Mouse (Mus musculus): ENCODE measurements at regions not wholly inside any gene's neighbourhood (a gene's known extent, or its start where the extent isn't known, plus 50 kb on each side); places are given as distances from the start of the nearest gene placed in this dataset.

DNA sequence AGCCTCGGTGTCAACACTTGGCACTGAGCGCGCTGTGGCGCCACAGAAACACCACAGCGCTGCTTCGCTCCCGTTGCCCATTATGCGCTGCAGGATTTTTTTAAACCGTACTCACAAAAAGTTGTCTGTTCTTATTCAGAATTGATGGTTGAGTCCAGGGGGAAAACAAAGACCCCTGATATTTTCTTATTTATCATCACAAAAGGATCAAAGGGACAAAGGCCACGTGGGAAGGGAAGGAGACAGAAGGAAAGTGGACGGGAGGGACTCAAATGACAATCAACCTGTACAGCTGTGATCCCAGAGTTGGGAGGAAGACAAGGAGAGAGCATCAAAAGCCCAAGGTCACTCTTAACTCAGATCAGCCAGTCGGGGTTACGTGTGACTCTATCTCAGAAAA is 100.4 kb downstream of the Ddx11 start:
- no peaks in the 10 kb centered on the region; the same call in 1 of the 2 replicates for H3K27me3 ChIP-seq (replicated peaks; ENCODE audit: control insufficient read depth, insufficient read depth, low read length)
- H3K4me2 ChIP-seq, result no peak overlapping the region
- ATAC-seq (replicated peaks; ENCODE audit: low FRiP score) (no peak), DNase-seq (ENCODE audit: low spot score) (no peak)
- WGBS, result 88% methylated on average over 13 of the region's 13 CpGs
- no peak overlapping the region for H3K9ac ChIP-seq (ENCODE audit: low read depth, low read length)
- H3K4me3 ChIP-seq (ENCODE audit: low read depth, low read length), result no peak overlapping the region
- H3K4me1 ChIP-seq (replicated peaks; ENCODE audit: control insufficient read depth, insufficient read depth, low read length), result no peaks in the 10 kb centered on the region
- H3K27ac ChIP-seq (ENCODE audit: low read depth, low read length), result no peak overlapping the region
- H3K9me3 ChIP-seq (ENCODE audit: control insufficient read depth, low read length), result no peaks in the 10 kb centered on the region
- H3K36me3 ChIP-seq (ENCODE audit: control insufficient read depth, insufficient read depth, low read length), result no peaks in the 10 kb centered on the region

DNA sequence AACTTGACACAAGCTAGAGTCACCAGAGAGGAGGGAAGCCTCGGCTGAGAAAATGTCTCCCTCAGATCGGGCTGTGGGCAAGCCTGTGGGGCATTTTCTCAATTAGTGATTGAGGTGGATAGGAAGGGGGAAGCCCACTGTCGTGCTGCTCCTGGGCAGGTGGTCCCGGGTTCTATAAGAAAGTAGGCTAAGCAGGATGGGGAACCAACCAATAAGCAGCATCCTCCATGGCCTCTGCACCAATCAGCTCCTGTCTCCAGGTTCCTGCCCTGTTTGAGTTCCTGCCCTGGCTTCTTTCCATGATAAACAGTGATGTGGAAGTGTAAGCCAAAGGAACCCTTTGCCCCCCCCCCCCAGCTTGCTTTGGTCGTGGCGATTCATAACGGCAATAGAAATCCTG is 100.9 kb downstream of the Ddx11 start:
- no peaks in the 10 kb centered on the region for H3K9me3 ChIP-seq (ENCODE audit: control insufficient read depth, low read length)
- H3K27ac ChIP-seq (ENCODE audit: low read depth, low read length), result no peak overlapping the region
- H3K4me2 ChIP-seq, result no peak overlapping the region
- ATAC-seq (replicated peaks; ENCODE audit: low FRiP score) (no peak), DNase-seq (ENCODE audit: low spot score) (no peak)
- no peaks in the 10 kb centered on the region; the same call in 1 of the 2 replicates for H3K27me3 ChIP-seq (replicated peaks; ENCODE audit: control insufficient read depth, insufficient read depth, low read length)
- no peaks in the 10 kb centered on the region for H3K4me1 ChIP-seq (replicated peaks; ENCODE audit: control insufficient read depth, insufficient read depth, low read length)
- H3K36me3 ChIP-seq (ENCODE audit: control insufficient read depth, insufficient read depth, low read length), result no peaks in the 10 kb centered on the region
- no peak overlapping the region for H3K4me3 ChIP-seq (ENCODE audit: low read depth, low read length)
- WGBS, result 60% methylated on average over 7 of the region's 7 CpGs
- H3K9ac ChIP-seq (ENCODE audit: low read depth, low read length), result no peak overlapping the region

DNA sequence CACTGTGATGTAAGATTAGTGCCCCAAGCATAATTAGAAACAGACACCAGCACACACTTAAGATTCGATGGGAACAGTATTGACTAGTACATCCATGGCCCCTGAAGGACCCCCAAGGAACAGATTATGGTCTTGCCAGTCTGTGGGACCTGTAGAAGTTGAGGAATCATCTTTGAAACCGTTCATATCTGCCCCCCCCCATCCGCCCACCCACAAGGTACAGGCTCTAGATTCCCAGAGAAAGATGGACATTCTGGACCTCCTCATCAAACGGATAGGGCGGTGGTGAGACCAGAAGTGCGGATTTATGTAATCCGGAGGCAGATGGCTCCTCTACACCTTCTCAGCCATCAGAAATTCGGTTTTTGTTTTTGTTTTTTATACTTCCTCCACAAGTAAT is 109.1 kb downstream of the Ddx11 start:
- Histone ChIP-seq H3K4me1 (replicated peaks; ENCODE audit: control insufficient read depth, insufficient read depth, low read length) (no peaks in the 10 kb centered on the region), H3K4me3 (ENCODE audit: low read depth, low read length) (no peak overlapping the region), H3K36me3 (ENCODE audit: control insufficient read depth, insufficient read depth, low read length) (no peaks in the 10 kb centered on the region), H3K9me3 (ENCODE audit: control insufficient read depth, low read length) (no peaks in the 10 kb centered on the region), H3K27me3 (replicated peaks; ENCODE audit: control insufficient read depth, insufficient read depth, low read length) (no peaks in the 10 kb centered on the region; the same call in 1 of the 2 replicates), H3K9ac (ENCODE audit: low read depth, low read length) (no peak overlapping the region), H3K4me2 (no peak overlapping the region), H3K27ac (ENCODE audit: low read depth, low read length) (no peak overlapping the region)
- no peak for ATAC-seq (replicated peaks; ENCODE audit: low FRiP score)
- DNase-seq (ENCODE audit: low spot score), result no peak
- WGBS, result 77% methylated on average over 8 of the region's 8 CpGs

DNA sequence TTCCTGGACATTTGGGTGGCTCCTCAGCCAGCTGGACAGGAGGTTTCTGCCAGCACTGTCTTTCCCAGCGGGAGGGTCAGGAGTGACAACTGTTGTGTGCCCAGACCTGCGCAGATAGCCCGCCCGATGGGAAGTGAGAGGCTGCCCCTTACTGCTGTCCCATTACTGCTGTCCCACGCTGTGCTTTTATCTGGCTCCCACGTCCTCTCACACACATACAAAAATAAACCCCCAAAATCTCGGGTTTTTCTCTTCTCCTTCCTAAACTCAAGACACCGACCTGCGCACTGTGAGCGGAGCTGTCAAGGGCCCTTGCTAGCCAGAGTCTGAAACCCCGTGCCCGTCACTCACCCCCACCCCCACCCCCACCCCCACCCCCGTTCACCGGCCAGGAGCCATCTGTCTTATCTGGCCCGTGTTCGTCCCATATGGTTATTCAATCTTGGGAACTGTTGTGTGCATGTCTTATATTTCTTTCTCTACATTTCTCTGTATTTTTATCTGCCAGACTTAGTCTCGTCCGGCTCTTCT is 109.6 kb downstream of the Ddx11 start:
- Histone ChIP-seq H3K9ac (ENCODE audit: low read depth, low read length) (no peak overlapping the region), H3K27ac (ENCODE audit: low read depth, low read length) (no peak overlapping the region), H3K27me3 (replicated peaks; ENCODE audit: control insufficient read depth, insufficient read depth, low read length) (no peaks in the 10 kb centered on the region; the same call in 1 of the 2 replicates), H3K4me3 (ENCODE audit: low read depth, low read length) (no peak overlapping the region), H3K9me3 (ENCODE audit: control insufficient read depth, low read length) (no peaks in the 10 kb centered on the region), H3K4me2 (no peak overlapping the region), H3K4me1 (replicated peaks; ENCODE audit: control insufficient read depth, insufficient read depth, low read length) (no peaks in the 10 kb centered on the region), H3K36me3 (ENCODE audit: control insufficient read depth, insufficient read depth, low read length) (no peaks in the 10 kb centered on the region)
- ATAC-seq (replicated peaks; ENCODE audit: low FRiP score) (no peak), DNase-seq (ENCODE audit: low spot score) (no peak)
- 54% methylated on average over 18 of the region's 18 CpGs for WGBS

DNA sequence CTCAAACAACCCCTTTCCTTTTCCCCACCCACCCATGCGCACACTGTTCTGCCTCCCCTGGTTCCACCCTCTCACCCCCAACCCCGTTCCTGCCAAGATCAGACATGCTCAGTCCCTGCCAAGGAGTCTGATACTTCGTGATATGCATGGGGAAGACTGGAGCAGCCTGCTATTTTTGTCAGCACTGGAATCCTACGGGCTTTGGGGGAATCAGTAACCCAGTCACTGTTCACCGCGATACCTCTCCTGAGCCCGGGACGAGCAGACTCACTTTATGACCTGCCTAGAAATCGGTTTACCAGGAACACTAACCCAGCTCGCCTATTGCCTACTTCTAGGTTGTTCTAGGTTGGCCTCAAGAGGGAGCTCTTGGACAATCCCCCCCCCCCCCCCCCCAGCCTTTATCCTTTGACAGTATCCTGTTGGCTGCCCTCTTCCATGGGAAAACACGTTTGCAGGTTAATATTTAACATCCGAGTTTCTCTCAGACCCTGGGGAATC is 110.2 kb downstream of the Ddx11 start:
- no peak for ATAC-seq (replicated peaks; ENCODE audit: low FRiP score)
- Histone ChIP-seq H3K36me3 (ENCODE audit: control insufficient read depth, insufficient read depth, low read length) (no peaks in the 10 kb centered on the region), H3K4me1 (replicated peaks; ENCODE audit: control insufficient read depth, insufficient read depth, low read length) (no peaks in the 10 kb centered on the region), H3K27me3 (replicated peaks; ENCODE audit: control insufficient read depth, insufficient read depth, low read length) (no peaks in the 10 kb centered on the region; the same call in 1 of the 2 replicates), H3K4me3 (ENCODE audit: low read depth, low read length) (no peak overlapping the region), H3K9ac (ENCODE audit: low read depth, low read length) (no peak overlapping the region), H3K27ac (ENCODE audit: low read depth, low read length) (no peak overlapping the region), H3K4me2 (no peak overlapping the region), H3K9me3 (ENCODE audit: control insufficient read depth, low read length) (no peaks in the 10 kb centered on the region)
- DNase-seq (ENCODE audit: low spot score), result no peak
- 39% methylated on average over 12 of the region's 12 CpGs for WGBS

DNA sequence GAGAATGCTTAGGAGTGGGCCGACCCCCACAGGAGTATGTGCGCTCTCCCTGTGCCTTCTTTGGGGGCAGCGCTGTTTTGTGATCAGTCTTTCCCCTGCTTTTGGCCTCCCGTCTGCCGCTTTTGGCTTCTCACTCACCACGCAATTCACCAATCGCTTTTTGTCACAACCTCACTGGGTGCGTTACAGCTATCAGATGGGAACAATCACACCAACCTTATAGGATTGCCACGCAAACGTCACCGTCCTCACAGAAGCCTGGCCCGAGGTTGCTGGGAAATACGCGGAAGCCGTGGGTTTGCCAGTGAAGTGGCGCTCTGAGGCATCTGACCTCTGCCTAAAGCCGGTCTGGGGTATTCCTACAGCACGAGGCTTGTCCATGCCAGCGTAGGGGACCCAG is 111.1 kb downstream of the Ddx11 start:
- H3K27me3 ChIP-seq (replicated peaks; ENCODE audit: control insufficient read depth, insufficient read depth, low read length), result no peaks in the 10 kb centered on the region; the same call in 1 of the 2 replicates
- H3K9ac ChIP-seq (ENCODE audit: low read depth, low read length), result no peak overlapping the region
- DNase-seq (ENCODE audit: low spot score), result no peak
- no peaks in the 10 kb centered on the region for H3K36me3 ChIP-seq (ENCODE audit: control insufficient read depth, insufficient read depth, low read length)
- H3K27ac ChIP-seq (ENCODE audit: low read depth, low read length), result no peak overlapping the region
- H3K4me3 ChIP-seq (ENCODE audit: low read depth, low read length), result no peak overlapping the region
- 70% methylated on average over 19 of the region's 19 CpGs for WGBS
- no peak overlapping the region for H3K4me2 ChIP-seq
- no peaks in the 10 kb centered on the region for H3K4me1 ChIP-seq (replicated peaks; ENCODE audit: control insufficient read depth, insufficient read depth, low read length)
- no peak for ATAC-seq (replicated peaks; ENCODE audit: low FRiP score)
- H3K9me3 ChIP-seq (ENCODE audit: control insufficient read depth, low read length), result no peaks in the 10 kb centered on the region

DNA sequence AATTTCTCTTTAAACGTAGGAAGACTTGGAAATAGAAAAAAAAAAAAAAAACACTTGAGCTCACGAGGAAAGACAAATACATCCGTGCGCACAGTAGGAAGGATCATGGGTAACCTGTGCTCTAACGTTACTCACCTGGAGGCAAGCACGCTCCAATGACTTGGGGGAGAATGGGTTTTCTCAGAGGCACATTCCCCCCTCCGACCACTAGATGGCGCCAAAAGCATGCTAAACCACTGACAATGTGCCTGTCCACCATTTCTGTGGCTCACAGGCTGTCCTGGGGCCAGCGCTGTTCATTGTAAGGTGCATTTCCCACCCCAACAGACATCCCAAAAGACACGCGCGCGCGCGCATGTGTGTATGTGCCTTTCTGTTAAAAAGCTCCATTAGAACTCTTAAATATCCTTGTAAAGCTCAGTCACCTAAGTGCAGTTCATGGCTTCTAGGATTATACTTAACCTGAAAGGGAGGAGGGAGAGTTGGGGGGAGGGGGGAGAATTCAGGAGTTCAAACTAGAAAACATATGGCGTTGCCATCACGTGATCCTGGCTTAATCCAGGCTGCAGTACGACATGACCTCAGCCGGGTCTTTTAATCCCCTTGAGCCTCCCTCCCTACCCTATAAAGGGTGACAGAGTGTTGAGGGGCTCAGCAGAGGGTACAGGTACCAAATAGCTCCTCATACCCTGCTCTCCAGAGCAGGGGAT is 111.9 kb downstream of the Ddx11 start:
- H3K9me3 ChIP-seq (ENCODE audit: control insufficient read depth, low read length), result no peaks in the 10 kb centered on the region
- peak; percentile 34; the same call in 1 of the 2 replicates for ATAC-seq (replicated peaks; ENCODE audit: low FRiP score)
- no peak overlapping the region for H3K4me3 ChIP-seq (ENCODE audit: low read depth, low read length)
- no peaks in the 10 kb centered on the region for H3K4me1 ChIP-seq (replicated peaks; ENCODE audit: control insufficient read depth, insufficient read depth, low read length)
- H3K9ac ChIP-seq (ENCODE audit: low read depth, low read length), result no peak overlapping the region
- H3K36me3 ChIP-seq (ENCODE audit: control insufficient read depth, insufficient read depth, low read length), result no peaks in the 10 kb centered on the region
- peak; percentile 78 for DNase-seq (ENCODE audit: low spot score)
- H3K4me2 ChIP-seq, result no peak overlapping the region
- H3K27me3 ChIP-seq (replicated peaks; ENCODE audit: control insufficient read depth, insufficient read depth, low read length), result no peaks in the 10 kb centered on the region; the same call in 1 of the 2 replicates
- H3K27ac ChIP-seq (ENCODE audit: low read depth, low read length), result no peak overlapping the region
- 8% methylated on average over 19 of the region's 19 CpGs for WGBS

DNA sequence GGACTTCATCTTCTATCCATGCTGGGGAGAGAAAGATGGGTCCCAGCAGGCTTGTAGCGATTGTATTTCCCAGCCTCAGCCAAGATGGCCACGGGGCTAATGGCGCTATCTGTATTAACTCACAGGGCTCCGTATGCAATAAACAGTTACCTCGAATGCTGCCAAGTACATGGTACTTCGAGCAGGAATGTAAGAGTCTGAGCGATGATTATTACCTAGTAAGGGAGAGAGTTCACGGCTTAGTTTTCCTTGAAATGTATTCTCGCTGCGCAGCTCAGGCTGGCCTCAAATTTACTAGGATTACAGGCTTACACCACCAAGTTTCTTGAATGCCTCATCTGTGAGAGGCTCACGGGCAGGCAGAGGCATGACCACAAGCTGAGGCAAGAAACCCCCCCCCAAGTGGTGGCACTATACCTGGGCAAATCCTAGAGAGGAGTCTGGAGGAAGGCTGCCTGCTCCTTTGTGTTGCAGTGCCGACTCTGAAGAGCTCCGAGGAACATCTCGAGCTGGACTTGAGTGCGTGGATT is 112.6 kb downstream of the Ddx11 start:
- Histone ChIP-seq H3K9me3 (ENCODE audit: control insufficient read depth, low read length) (no peaks in the 10 kb centered on the region), H3K4me3 (ENCODE audit: low read depth, low read length) (no peak overlapping the region), H3K9ac (ENCODE audit: low read depth, low read length) (no peak overlapping the region), H3K27me3 (replicated peaks; ENCODE audit: control insufficient read depth, insufficient read depth, low read length) (no peaks in the 10 kb centered on the region; the same call in 1 of the 2 replicates), H3K4me2 (no peak overlapping the region), H3K27ac (ENCODE audit: low read depth, low read length) (no peak overlapping the region), H3K4me1 (replicated peaks; ENCODE audit: control insufficient read depth, insufficient read depth, low read length) (no peaks in the 10 kb centered on the region), H3K36me3 (ENCODE audit: control insufficient read depth, insufficient read depth, low read length) (no peaks in the 10 kb centered on the region)
- 82% methylated on average over 15 of the region's 15 CpGs for WGBS
- no peak for DNase-seq (ENCODE audit: low spot score)
- no peak for ATAC-seq (replicated peaks; ENCODE audit: low FRiP score)

All from liver, embryonic 11.5 days (tissue).